Mouse (Mus musculus): ENCODE results near the gene Nat8. TPM values are rescaled to one million over a fixed set of nuclear protein-coding genes. Genes with fewer than 3 reads are reported as not detected.
"Not testable (repeated sequence)": the region's sequence is repeated elsewhere in the genome, so short reads cannot be mapped to it uniquely, and the experiment has no call there.

The Nat8 gene
- polyA plus RNA-seq, 1 experiment from 2014 or later = not detected

GRCm38 (mm10) chr6:85851062-85851773, 19.3 kb upstream of the Nat8 start:
- H3K9ac ChIP-seq (replicated peaks) = no peak overlapping the region
- no peak overlapping the region for H3K27ac ChIP-seq
- ATAC-seq = no peak
- WGBS = 91% methylated on average over 7 of the region's 7 CpGs
- no peaks in the 10 kb centered on the region for H3K36me3 ChIP-seq
- no peak overlapping the region for H3K4me3 ChIP-seq (replicated peaks)
- 0 out of 2 replicates have a peak, but pooled peaks cover 4% of the 10 kb centered on the region for H3K4me1 ChIP-seq (replicated peaks)
- no peaks in the 10 kb centered on the region for H3K27me3 ChIP-seq
- H3K4me2 ChIP-seq (replicated peaks) = no peak overlapping the region
- H3K9me3 ChIP-seq = no peaks in the 10 kb centered on the region

GRCm38 (mm10) chr6:85849240-85849639, 17.4 kb upstream of the Nat8 start:
- Histone ChIP-seq H3K4me3 (replicated peaks) (no peak overlapping the region), H3K9me3 (no peaks in the 10 kb centered on the region), H3K27me3 (no peaks in the 10 kb centered on the region), H3K27ac (no peak overlapping the region), H3K4me2 (replicated peaks) (no peak overlapping the region), H3K36me3 (no peaks in the 10 kb centered on the region), H3K4me1 (replicated peaks) (0 out of 2 replicates have a peak, but pooled peaks cover 4% of the 10 kb centered on the region), H3K9ac (replicated peaks) (no peak overlapping the region)
- 22% methylated on average over 2 of the region's 2 CpGs for WGBS
- ATAC-seq = no peak

- WGBS = 94% methylated on average over 4 of the region's 4 CpGs
Measured at GRCm38 (mm10) chr6:85848140-85848539, 16.3 kb upstream of the Nat8 start.

GRCm38 (mm10) chr6:85846921-85847320, 15.0 kb upstream of the Nat8 start:
- H3K36me3 ChIP-seq = no peaks in the 10 kb centered on the region
- H3K27me3 ChIP-seq = no peaks in the 10 kb centered on the region
- no peak overlapping the region for H3K4me3 ChIP-seq (replicated peaks)
- 0 out of 2 replicates have a peak, but pooled peaks cover 4% of the 10 kb centered on the region for H3K4me1 ChIP-seq (replicated peaks)
- H3K9ac ChIP-seq (replicated peaks) = no peak overlapping the region
- no peaks in the 10 kb centered on the region for H3K9me3 ChIP-seq
- no peak overlapping the region for H3K4me2 ChIP-seq (replicated peaks)
- ATAC-seq = no peak
- no peak overlapping the region for H3K27ac ChIP-seq
- 49% methylated on average over 1 of the region's 1 CpGs for WGBS

More at GRCm38 (mm10) chr6:85848140-85848539, 16.3 kb upstream of the Nat8 start:
- Histone ChIP-seq H3K4me2 (replicated peaks) (no peak overlapping the region), H3K36me3 (no peaks in the 10 kb centered on the region), H3K4me1 (replicated peaks) (0 out of 2 replicates have a peak, but pooled peaks cover 4% of the 10 kb centered on the region), H3K27me3 (no peaks in the 10 kb centered on the region), H3K9me3 (no peaks in the 10 kb centered on the region), H3K4me3 (replicated peaks) (no peak overlapping the region), H3K9ac (replicated peaks) (no peak overlapping the region), H3K27ac (no peak overlapping the region)
- no peak for ATAC-seq

- not testable (repeated sequence) for H3K9me3 ChIP-seq; H3K4me2 ChIP-seq (replicated peaks); H3K27me3 ChIP-seq; H3K4me3 ChIP-seq (replicated peaks); H3K36me3 ChIP-seq; ATAC-seq; H3K27ac ChIP-seq; H3K9ac ChIP-seq (replicated peaks); H3K4me1 ChIP-seq (replicated peaks)
- WGBS = 57% methylated on average over 25 of the region's 25 CpGs
Measured at GRCm38 (mm10) chr6:85843677-85844458, 12.0 kb upstream of the Nat8 start.

GRCm38 (mm10) chr6:85839982-85840381, 8.1 kb upstream of the Nat8 start:
- ATAC-seq = no peak
- H3K4me3 ChIP-seq (replicated peaks) = no peak overlapping the region
- H3K36me3 ChIP-seq = no peaks in the 10 kb centered on the region
- 0 out of 2 replicates have a peak, but pooled peaks cover 3% of the 10 kb centered on the region for H3K4me1 ChIP-seq (replicated peaks)
- no peak overlapping the region for H3K27ac ChIP-seq
- no peaks in the 10 kb centered on the region for H3K27me3 ChIP-seq
- H3K9me3 ChIP-seq = no peaks in the 10 kb centered on the region
- no peak overlapping the region for H3K4me2 ChIP-seq (replicated peaks)
- no peak overlapping the region for H3K9ac ChIP-seq (replicated peaks)
- WGBS = 32% methylated on average over 4 of the region's 4 CpGs

- ATAC-seq = no peak
- no peak overlapping the region for H3K27ac ChIP-seq
- 0 out of 2 replicates have a peak, but pooled peaks cover 3% of the 10 kb centered on the region for H3K4me1 ChIP-seq (replicated peaks)
- no peaks in the 10 kb centered on the region for H3K9me3 ChIP-seq
- no peaks in the 10 kb centered on the region for H3K36me3 ChIP-seq
- H3K4me3 ChIP-seq (replicated peaks) = no peak overlapping the region
- H3K27me3 ChIP-seq = no peaks in the 10 kb centered on the region
- no peak overlapping the region for H3K4me2 ChIP-seq (replicated peaks)
- whole genome bisulfite sequencing = 64% methylated on average over 8 of the region's 8 CpGs
- no peak overlapping the region for H3K9ac ChIP-seq (replicated peaks)
Measured at GRCm38 (mm10) chr6:85838674-85839073, 6.8 kb upstream of the Nat8 start.

- H3K27me3 ChIP-seq; ATAC-seq; H3K4me3 ChIP-seq (replicated peaks); H3K27ac ChIP-seq; H3K9me3 ChIP-seq; H3K4me2 ChIP-seq (replicated peaks); H3K4me1 ChIP-seq (replicated peaks); H3K9ac ChIP-seq (replicated peaks); H3K36me3 ChIP-seq: not testable (repeated sequence)
- WGBS = 11% methylated on average over 12 of the region's 12 CpGs
Measured at GRCm38 (mm10) chr6:85837307-85837706, 5.4 kb upstream of the Nat8 start.

- 17% methylated on average over 8 of the region's 9 CpGs for WGBS
- not testable (repeated sequence) for H3K27ac ChIP-seq; H3K9ac ChIP-seq (replicated peaks); H3K27me3 ChIP-seq; H3K4me1 ChIP-seq (replicated peaks); ATAC-seq; H3K36me3 ChIP-seq; H3K4me3 ChIP-seq (replicated peaks); H3K4me2 ChIP-seq (replicated peaks); H3K9me3 ChIP-seq
Measured at GRCm38 (mm10) chr6:85836827-85837226, 4.9 kb upstream of the Nat8 start.

GRCm38 (mm10) chr6:85836098-85836497, 4.2 kb upstream of the Nat8 start:
- H3K27me3 ChIP-seq; H3K4me3 ChIP-seq (replicated peaks); H3K36me3 ChIP-seq; H3K27ac ChIP-seq; H3K9me3 ChIP-seq; H3K4me1 ChIP-seq (replicated peaks); H3K9ac ChIP-seq (replicated peaks); H3K4me2 ChIP-seq (replicated peaks); ATAC-seq: not testable (repeated sequence)
- whole genome bisulfite sequencing = 79% methylated on average over 5 of the region's 5 CpGs

- not testable (repeated sequence) for H3K4me2 ChIP-seq (replicated peaks); H3K36me3 ChIP-seq; H3K4me1 ChIP-seq (replicated peaks); H3K27me3 ChIP-seq; H3K9ac ChIP-seq (replicated peaks); H3K27ac ChIP-seq; H3K9me3 ChIP-seq; H3K4me3 ChIP-seq (replicated peaks); ATAC-seq
- WGBS = 70% methylated on average over 1 of the region's 2 CpGs
Measured at GRCm38 (mm10) chr6:85835104-85835503, 3.2 kb upstream of the Nat8 start.

GRCm38 (mm10) chr6:85834504-85835100, 2.7 kb upstream of the Nat8 start:
- H3K27ac ChIP-seq; H3K4me3 ChIP-seq (replicated peaks); H3K9ac ChIP-seq (replicated peaks); H3K4me2 ChIP-seq (replicated peaks); H3K9me3 ChIP-seq; H3K36me3 ChIP-seq; H3K27me3 ChIP-seq; ATAC-seq; H3K4me1 ChIP-seq (replicated peaks): not testable (repeated sequence)

All from midbrain, embryonic 13.5 days (tissue).